Mouse (Mus musculus) C2C12 (cell line): ENCODE measurements around the gene Ifnb1.

Source experiments
- CEBPB ChIP-seq: IDR thresholded peaks from one replicate; pipeline ENCODE4 v1.6.1; 2011; ENCODE audit warnings: low read depth, mild to moderate bottlenecking, control low read depth, moderate library complexity
- CTCF ChIP-seq: IDR thresholded peaks from one replicate; pipeline ENCODE4 v1.5.1; 2011; ENCODE audit not compliant: control insufficient read depth, insufficient read depth, insufficient read length
- FOSL1 ChIP-seq: IDR thresholded peaks from one replicate; pipeline ENCODE4 v1.8.0; 2011; ENCODE audit warnings: mild to moderate bottlenecking, low read length; ENCODE audit not compliant: poor library complexity, insufficient read depth, severe bottlenecking
- MAX ChIP-seq: IDR thresholded peaks from one replicate; pipeline ENCODE4 v1.6.1; 2011; ENCODE audit warnings: mild to moderate bottlenecking, control low read depth
- MYOD1 ChIP-seq: IDR thresholded peaks from one replicate; pipeline ENCODE4 v1.6.1; 2011; ENCODE audit warnings: low read depth; ENCODE audit not compliant: control insufficient read depth, insufficient read length
- USF1 ChIP-seq: IDR thresholded peaks from one replicate; pipeline ENCODE4 v1.6.1; 2011; ENCODE audit warnings: low read depth, mild to moderate bottlenecking, control low read depth, moderate library complexity

DNA sequence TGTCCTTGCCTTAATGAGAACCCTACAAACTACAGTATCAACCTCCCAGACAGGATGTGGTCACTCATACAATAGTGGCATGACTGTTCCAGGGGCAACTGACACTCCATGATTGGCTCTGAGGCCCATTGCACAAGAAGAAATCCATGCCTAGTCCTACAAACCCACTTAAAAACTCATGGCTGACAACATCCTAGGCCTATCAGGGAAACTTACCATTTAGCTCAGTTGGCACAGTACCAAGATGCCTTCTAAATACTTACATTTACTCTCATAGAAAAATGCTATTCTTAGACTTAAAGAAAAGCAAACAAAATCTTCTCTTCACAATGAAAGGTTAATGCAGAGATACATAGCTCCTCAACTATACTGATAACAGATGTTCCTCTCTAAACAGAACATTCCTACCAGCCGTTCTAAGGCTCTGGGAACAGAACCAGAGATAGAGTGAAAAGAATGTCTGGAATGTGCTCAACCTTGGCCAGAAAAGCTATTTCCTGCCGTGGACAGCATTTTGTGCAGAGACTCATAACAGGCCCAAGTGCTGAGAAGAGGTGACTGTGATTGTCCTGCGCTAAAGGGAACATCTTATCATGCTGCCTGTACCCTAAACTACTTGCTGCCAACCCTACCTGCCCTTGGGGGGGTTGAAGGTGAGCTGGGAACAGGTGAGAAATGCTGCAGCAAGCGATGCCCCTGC is 45.9 kb downstream of the Ifnb1 start:
- TF ChIP-seq CTCF (no peak), MAX (no peak), USF1 (no peak), MYOD1 (no peak), CEBPB (peak; percentile 67), FOSL1 (no peak)
